Mouse (Mus musculus) T-helper 1 cell (primary cell): Measurements from ENCODE around the gene Angptl3.

ENCODE experiments used
- in situ Hi-C: fragments of 300-600 bp; cut with MboI, MseI; formaldehyde crosslinking; loops from one replicate; pipeline ENCODE4 v1.15.1; 2025; ENCODE audit warnings: high pct_unique_total_duplicates

Gene Angptl3

GRCm38 (mm10) chr4:99030686-99031085 is at the start of gene Angptl3:
Gene Angptl3 (plus strand): TSS chr4:99030954.
- in situ Hi-C loops: no loop called here

- in situ Hi-C loops: no loop called here
Measured at GRCm38 (mm10) chr4:98984701-98985100, 46.1 kb upstream of the Angptl3 start.

- in situ Hi-C loops: no loop called here
Measured at GRCm38 (mm10) chr4:98993491-98993890, 37.3 kb upstream of the Angptl3 start.

DNA sequence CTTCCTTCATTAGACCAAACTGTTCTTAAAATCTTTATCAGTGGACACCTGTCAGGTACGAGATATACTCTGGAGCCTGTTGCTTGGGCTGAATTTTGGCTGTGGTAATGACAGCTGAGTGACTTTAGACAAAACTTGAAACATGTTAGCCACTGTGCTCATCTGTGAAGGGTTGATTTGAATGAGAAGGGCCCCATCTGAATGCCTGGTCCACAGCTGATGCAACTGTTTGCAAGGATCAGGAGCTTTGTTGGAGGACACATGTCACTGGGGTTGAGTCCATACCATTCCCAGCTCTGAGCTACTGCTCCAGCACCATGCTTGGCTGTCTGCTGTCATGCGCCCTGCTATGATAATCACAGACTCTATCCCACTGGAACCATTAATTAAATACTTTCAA is 25.2 kb upstream of the Angptl3 start:
- in situ Hi-C loops: no loop called here

GRCm38 (mm10) chr4:99006319-99006718 is 24.4 kb upstream of the Angptl3 start:
- in situ Hi-C loops: no loop called here

- in situ Hi-C loops: no loop called here
Measured at GRCm38 (mm10) chr4:99011039-99011438, 19.7 kb upstream of the Angptl3 start.

DNA sequence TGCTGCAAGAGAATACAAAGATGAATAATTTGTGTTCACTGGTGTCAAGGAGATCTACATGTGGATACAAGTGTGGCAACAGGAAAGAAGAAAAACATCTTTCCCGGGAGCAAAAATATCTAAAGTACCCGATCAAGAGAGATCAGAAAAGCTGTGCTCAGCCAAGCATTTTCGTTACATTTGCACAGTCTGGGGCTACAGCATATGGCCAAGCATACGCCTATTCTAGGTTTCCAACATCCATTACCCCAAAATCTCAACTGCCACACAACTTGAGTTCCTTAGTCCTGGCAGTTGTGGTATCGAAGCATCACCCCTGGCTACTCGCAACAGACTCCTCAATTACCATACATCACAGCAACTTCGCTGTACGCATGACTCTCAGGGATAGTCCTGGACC is 8.5 kb upstream of the Angptl3 start:
- in situ Hi-C loops: no loop called here

DNA sequence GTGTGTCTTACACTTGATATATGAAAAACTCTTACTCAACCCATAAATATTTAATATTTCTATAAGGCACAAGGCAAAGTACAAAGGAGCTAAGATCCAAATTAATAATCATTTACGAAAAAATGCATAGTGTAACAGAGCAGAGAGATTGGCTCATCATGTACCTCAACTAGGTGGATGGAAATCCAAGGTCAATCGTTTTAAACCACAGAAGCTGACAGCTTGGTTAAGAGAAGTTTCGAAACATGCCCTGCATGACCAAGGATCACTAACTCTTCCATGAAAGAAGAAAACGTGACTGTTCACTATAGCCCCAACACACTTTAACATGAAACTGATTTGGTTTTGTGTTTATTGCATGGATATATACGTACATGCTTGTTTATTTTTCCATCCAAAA is 2.4 kb upstream of the Angptl3 start:
- in situ Hi-C loops: no loop called here

- in situ Hi-C loops: no loop called here
Measured at GRCm38 (mm10) chr4:99032921-99033320, 2.2 kb downstream of the Angptl3 start.

GRCm38 (mm10) chr4:99044854-99045253 is 14.1 kb downstream of the Angptl3 start:
- in situ Hi-C loops: no loop called here

DNA sequence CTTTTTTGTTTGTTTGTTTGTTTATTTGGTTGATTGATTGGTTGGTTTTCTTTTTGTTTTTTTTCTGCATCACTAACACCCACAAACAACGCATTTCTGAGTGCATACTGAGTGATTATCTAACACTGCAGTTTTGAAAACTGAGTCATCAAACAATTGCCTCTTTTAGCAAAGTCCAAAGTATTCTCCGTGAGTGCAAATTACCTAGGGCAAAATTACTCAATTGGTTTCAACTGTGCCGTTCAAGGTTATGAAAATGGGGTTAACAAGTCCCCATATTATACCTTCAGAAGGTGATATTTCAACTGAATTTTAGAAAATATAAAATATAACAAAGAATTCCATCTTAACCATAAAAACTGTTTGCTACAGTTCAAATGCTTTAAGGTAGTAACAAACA is 15.7 kb downstream of the Angptl3 start:
- in situ Hi-C loops: no loop called here

DNA sequence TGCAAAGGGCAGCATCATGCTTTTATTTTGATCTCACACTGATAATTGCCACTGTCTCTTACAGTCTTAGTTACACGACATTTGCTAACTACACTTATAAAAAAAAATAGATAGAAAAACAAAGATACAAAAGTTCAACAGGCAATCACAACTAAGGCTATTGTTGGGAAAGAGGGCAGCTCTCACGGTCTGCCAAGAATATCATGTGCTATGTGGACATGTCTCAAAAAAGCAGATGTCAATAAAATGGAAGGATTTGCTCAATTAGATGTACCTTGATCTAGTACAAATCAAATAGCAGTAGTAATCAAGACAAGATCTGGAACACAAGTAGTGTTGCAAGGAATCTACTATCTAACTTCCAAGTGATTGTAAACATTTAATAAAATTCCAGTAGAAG is 17.8 kb downstream of the Angptl3 start:
- in situ Hi-C loops: no loop called here

DNA sequence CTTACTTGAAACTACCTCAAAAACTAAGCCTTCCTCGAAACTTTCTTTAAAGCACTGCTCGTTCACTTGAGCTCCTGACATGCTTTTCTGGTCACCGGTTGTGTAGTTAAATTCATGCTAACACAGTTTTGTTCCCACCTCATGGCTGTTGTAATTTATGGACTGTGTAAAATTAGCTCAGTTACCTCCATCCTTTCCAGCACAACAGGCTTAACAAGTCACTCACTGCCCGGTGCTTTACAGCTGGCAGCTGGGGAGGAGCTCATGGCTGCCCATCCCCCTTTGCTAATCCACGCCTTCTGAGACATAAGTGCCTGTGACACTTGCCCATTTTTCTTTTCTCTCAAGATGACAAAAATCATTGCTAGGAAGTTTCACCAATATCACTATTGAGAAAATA is 33.8 kb downstream of the Angptl3 start:
- in situ Hi-C loops: no loop called here

DNA sequence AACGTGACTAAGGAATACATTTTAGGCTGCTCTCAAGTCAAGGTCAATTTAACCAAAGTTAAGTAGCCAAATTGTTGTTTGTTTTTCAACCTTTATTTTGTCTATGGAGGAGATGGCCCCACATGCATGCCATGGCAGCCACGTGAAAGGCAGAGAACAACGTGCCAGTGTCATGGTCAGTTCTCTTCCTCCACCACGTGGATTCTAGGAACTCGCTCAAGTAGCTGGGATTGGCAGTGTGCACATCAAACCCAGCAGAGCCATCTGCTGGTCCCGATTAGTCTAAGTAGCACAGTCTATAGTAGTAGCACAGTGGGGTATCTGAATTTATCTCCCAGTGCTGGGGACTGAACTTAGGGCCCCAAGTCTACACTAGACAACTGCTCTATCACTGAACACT is 38.1 kb downstream of the Angptl3 start:
- in situ Hi-C loops: no loop called here

DNA sequence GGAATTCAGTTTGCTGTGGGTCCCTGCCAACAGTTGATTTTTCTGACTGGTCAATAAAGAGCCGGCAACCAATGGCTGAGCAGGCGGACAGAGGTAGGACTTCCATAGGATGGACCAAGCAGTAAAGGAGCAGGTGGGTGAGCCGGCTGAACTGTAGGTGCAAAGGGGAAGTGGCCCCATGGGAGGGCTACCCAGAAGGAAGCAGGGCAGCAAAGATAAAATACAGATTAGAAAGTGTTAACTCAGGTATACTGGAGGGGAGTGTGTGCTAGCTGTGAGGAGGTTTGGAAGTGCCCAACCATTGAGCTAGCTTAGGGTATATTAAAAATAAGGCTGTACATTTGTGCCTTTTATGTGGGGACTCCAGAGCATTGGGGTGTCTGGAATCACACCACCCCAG is 47.3 kb downstream of the Angptl3 start:
- in situ Hi-C loops: no loop called here

GRCm38 (mm10) chr4:99081169-99081568 is 50.4 kb downstream of the Angptl3 start:
- in situ Hi-C loops: no loop called here

- in situ Hi-C loops: no loop called here
Measured at GRCm38 (mm10) chr4:99083862-99084261, 53.1 kb downstream of the Angptl3 start.

GRCm38 (mm10) chr4:99087760-99088485 is 57.2 kb downstream of the Angptl3 start:
- in situ Hi-C loops: no loop called here

- in situ Hi-C loops: no loop called here
Measured at GRCm38 (mm10) chr4:99091151-99091701, 60.5 kb downstream of the Angptl3 start.

DNA sequence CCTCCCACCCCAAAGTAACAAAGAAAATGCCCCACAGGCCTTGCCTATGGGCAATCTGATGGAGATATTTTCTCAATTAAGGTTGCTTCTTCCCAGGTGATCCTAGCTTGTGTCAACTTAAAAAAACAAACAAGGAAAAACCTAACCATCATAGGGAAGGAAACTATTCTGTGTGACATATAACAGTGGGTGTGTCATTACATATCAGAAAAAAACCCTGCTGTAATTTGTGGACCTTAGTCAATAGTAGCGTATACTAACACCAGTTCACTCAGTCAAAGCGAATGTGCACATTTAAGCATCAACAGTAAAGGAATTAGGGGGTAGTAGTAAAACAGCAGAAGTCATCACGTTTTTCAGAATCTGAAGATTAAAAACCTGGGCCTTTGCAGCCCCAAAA is 61.0 kb downstream of the Angptl3 start:
- in situ Hi-C loops: no loop called here
